Mouse (Mus musculus): ENCODE data around the gene Cd19.

- TF ChIP-seq CTCF (IDR thresholded peaks at IDR 0.05; ENCODE audit: low read depth) (no peak), EP300 (IDR thresholded peaks at IDR 0.05; ENCODE audit: low read depth) (no peak)
These were observed 6.0 kb downstream of the Cd19 start for GRCm38 (mm10) chr7:126408686-126409085.
